Mouse (Mus musculus) gastrocnemius, adult 18-20 months (tissue): Measurements from ENCODE around the gene Mllt10. TPM values are rescaled to one million over a fixed set of nuclear protein-coding genes. Genes with fewer than 3 reads are reported as not detected.

Experiments
- DNase-seq: peaks from one replicate; pipeline ENCODE4 v3.0.0; 2021; ENCODE audit warnings: low spot score
- long read RNA-seq, 2 experiments: library from polyadenylated mRNA; stranded (forward); transcript quantifications; one replicate each; pipeline ENCODE4 v2.0.0; 2021
- total RNA-seq, 2 experiments: library from RNA; stranded (reverse); gene quantifications; 2 replicates each; pipeline ENCODE4 v1.2.3; 2021

Mllt10 gene
- 10 to 100 TPM; 21.8 to 23.2 TPM for total RNA-seq
- long read RNA-seq, experiment 1, partial matches to known transcripts = 1 of 5 reads
- long read RNA-seq, experiment 1, other reads (novel, unspliced or antisense) = 4 of 5 reads
- long read RNA-seq, experiment 2, partial matches to known transcripts = 2 of 8 reads
- long read RNA-seq, experiment 2, other reads (novel, unspliced or antisense) = 5 of 8 reads

DNA sequence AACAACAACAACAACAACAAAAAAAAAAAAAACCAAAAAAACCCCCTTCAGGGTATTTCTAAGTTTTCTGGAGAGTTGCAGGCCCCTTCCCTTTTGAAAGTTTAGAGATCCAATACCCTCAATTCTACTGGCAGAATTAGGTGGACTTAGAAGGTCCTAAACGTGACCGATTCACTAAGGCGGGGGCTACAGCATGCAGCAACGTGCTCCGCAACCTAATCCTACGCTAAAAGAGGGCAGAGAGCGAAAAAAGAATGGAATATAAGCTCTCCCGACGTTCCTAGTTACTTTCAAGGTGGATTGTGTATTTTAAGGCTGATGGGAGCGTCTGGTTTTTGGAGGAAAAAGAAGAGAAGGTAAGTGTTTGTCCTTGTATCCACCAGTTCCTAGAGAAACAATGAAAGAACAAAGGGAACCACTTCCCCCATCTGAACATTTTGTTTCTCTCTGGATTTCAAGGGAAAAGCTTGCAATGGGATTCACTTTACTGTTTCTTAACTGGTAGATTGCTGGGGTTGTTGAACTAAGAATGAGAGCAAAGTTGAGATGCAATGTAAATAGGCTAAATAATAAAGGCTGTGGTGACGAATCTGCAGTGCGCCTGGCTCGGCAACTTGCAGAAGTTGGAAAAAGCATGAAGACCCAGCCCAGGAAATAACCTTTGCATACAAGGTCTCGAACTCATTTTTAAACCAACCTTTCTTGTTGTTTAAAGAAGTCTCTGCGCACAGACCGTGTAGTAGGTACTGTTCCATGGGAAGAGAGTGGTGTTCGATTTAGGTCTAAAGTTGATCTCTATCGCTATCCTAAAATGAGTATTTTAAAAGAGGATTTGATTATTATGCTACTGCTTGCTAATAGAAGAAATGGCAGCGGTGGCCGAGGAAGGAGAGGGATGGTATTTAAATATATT, at the start of gene Mllt10:
Mllt10 (plus strand) TSS at position 222 of the 913 bp plus-strand sequence.
- no peak for DNase-seq

DNA sequence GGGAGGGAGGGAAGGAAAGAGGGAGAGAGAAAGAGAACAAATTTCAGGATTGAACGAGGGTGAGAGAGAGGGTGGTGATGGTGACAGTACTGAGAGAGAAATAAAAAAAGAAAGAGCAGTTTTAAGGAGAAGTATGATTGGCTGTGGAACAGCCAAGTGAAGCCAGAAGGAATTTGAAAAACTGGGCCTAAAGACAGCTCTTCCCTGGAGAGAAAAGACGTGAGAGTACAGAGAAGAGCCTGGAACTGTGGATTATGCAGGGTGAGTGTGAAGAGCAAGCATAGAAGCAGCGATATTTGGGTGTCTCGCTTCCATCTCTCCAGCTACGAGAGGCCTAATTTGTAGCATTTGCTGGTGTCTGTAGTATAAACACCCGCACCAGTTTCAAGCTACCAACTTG, 43.8 kb upstream of the Mllt10 start:
- DNase-seq = no peak

DNA sequence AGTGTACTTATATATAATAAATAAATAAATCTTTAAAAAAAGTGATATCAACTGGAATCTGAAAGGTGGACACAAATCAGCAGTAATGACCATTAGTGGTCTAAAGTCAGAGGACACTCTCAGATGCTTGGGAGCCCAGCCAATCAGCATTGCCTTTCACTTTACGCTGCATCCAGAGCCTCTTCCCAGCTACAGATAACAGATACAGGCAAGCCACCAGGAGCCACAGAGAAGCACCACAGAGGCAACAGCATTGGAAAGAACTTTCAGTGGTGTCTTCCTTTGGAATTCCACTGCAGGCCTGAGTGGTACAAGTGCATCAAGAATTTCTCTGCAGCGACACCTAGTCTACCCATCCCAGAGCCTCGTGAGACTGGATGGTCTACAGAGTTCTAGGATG, 42.2 kb upstream of the Mllt10 start:
- no peak for DNase-seq

DNA sequence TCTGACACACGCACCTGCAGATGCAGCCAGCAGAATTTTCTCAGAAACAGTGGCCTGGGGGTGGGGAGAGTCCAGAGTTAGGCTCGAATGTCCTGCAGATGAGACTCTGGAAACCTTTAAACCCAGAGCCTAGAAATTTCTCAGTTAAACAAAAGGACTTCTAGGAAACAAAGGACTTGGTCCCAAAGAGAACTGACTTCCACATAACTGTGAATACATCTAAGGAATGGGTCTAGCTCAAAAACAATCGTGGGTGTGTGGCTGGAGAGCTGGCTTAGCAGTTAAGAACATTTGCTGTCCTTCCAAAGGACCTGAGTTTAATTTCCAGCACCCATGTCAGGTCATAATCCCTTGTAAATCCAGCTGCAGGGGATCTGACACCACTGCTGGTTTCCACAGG, 39.5 kb upstream of the Mllt10 start:
- DNase-seq = no peak

GRCm38 (mm10) chr2:18016639-18017038, 38.4 kb upstream of the Mllt10 start:
- DNase-seq = no peak

DNA sequence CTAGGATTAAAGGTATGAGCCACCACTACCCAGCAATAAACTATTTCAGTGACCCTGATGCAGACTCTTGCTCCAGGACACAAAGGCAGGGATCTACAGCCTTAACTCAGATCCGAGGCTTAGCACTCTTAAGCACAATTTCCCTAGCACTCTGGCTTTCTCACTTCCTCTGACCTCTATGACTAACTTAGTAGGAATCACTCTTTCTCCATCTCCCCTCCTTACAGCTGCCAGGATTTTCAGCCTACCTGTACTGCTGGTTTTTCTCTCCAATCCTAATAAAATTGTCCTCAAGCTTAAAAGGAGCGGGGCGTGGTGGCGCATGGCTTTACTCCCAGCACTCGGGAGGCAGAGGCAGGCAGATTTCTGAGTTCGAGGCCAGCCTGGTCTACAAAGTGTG, 37.7 kb upstream of the Mllt10 start:
- DNase-seq = no peak

DNA sequence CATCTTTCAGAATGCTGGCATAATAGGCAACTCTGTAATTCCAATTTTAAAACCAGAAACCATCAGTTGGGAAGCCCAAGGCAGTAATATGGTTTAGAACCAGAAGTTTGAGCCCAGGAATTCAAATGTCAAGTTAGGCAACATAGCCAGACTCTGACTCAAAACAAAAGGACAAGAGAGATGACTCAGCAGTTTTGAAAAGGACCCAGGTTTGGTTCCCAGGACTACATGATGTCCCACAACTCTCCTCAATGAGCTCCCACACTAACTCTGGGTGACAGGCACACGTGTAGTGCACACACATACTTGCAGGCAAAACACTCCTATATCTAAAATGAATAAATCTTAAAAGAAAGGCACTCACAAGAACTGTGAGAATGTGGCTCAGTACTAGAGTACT, 35.9 kb upstream of the Mllt10 start:
- DNase-seq = no peak

- DNase-seq = no peak
These were observed 32.2 kb upstream of the Mllt10 start for GRCm38 (mm10) chr2:18022886-18023285.

DNA sequence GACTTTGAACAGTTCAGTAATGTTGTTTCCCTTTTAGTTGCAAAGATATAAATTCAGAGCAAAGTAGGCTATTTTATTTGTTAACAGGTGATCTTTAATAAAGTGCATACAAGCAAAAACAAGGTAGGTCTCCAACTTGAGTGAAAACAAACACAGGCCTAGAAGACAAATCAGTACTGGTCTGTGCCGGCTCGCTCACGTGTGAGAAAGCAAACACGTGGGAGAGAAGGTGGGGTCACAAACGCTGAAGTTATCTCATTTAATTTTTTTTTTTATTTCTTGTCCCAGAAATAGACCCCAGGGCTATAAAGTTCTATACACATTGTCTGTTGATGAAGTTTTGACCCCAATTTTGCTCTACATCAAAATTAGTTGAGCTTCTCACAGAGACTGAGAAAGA, 29.9 kb upstream of the Mllt10 start:
- DNase-seq = no peak

DNA sequence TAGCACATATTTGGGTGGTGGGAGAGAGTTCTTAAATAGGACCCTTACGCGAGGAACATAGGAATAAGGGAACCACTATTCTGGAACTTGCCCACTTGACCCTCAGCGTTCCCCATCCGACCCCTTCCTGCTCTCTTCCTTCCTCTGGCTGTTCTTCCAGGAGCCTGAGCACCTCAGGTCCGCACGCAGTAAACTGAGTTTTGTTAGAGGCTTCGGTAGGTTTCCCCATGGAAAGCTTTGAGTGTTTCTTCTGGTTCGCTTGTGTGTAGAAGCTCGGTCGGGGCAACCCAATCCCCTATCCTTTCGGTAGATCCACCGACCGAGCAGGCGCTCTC, 29.3 kb upstream of the Mllt10 start:
- no peak for DNase-seq

- peak; percentile 55 for DNase-seq
These were observed 28.7 kb upstream of the Mllt10 start for GRCm38 (mm10) chr2:18026116-18026947.

DNA sequence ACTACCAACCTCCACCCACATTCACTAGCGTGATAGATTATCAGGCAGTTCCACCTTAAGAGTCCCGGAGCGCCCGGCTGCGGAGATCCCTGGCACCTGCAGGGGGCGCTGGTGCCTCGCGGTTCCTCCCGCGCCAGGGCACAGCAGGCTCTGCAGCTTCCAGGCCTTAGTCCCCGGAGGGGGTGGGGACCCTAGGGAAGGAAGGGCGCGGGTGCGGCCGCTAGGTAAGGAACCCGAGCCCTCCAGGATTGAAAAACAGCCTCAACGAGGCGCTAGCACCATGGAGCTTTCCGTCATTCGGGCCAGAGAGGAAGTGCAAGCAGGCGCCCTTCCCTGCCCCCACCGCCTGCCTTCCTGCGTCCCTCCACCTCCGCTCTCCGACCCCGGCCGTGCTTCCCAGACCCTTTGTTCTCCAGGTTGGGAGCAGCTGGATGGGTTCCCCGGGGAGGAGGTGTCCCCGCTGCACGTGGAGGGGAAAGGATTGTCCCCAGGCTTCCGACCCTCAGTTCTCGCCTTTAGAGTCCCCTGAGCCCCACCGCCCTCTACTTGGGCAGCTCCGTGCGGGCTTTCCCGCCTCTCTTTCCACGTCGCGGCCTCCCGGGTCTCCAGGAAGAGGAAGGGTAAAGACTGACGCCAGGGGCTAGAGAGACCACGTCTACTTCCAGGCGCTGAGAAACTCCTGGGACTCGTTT, 27.4 kb upstream of the Mllt10 start:
- DNase-seq = peak; percentile 92

- peak; percentile 79 for DNase-seq
These were observed 26.7 kb upstream of the Mllt10 start for GRCm38 (mm10) chr2:18028140-18029021.

DNA sequence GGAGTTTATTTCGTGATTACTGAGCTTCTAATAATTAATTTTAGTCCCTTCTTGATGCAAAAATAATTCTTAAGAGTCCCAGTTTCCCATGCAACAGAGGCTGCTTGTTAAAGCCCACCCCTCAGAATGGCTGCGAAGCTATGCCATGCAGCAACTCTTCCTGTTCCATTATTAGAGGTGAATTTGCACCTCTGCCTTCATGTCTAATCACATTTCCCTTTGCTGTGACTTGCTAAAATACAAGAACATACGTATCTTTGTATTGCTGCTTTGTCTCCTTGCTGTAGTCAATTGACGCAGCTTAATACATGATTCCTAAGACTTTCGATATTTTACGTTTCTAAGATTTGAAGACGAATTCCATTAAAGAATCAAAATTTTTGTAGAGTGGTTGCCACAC, 25.4 kb upstream of the Mllt10 start:
- no peak for DNase-seq

DNA sequence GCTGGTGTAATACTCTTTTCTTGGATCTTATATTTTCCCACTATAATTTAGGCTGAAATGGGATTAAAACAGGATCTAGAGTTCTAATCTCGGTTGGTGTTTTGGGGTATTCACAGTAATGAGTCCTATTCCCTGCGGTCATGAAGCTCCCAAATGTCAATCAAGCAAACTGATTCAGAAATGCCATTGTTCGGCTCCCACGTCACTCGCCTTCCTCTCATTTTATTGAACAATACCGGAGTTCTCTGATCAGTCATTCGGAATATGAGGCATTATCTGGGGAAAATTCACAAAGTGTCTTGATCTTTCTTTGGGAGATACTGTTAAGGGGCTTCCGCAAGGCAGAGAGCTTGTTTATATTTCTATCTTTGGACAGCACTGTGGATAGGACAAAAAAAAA, 24.5 kb upstream of the Mllt10 start:
- DNase-seq = no peak

DNA sequence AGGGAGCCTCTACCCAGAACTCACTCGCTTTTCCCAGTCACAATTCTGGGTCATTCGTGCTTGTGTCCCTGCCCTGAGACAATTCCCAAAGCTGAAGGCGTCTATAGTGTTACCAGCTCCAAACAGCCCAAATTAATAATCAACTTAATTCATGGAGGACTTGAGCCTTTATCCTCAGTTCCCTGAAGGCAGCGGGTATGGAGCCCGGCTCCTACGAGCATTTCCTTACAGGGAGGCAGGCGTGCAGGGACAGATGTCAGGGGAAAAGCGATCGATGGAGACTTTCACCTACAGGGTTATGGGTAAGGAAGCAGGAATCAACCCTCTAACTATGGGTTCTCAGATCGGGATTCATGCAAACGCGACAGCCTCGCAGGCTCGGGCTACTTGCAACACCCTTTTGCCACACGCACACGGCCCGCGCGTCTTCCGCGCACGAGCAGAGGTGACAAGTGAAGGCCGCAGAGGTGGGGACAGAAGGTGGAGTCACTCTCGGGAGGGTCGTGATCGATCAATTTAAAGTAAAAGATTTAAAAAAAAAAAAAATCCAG, 23.7 kb upstream of the Mllt10 start:
- no peak for DNase-seq

DNA sequence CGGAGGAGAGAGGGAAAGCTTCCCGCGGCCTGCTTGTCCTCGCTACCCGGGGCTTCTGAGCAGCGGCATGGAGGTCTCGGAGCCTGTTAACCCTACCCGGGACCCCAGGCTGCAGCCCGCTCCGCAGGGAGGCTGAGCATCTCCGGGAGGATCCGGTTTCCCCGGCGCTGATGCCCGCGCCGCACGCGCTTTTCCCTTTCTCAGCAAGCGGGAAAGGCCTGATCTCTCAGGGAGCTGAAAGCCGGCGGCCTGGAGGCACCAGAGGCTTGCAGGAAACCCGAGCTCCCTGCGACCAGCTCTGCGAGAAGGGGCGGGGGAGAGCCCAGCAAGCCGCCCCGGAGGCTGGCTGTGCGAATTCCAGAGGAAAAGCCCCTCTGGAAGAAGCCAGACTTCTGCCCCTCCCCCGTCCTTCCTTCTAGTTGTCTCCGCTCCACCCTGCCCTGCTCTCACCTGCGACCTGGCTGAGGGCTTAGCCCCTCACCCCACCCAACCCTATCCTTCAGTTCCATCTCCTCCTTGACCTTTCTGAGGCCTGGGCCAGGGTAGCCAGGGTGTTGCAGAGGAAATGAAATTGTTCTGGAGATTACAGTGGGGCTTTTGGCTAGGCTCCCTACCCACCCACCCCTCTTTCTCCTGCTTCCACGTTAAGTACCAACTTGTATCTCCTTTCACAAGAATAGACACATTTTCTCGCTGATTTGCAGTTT, 23.1 kb upstream of the Mllt10 start:
- DNase-seq = no peak

- no peak for DNase-seq
These were observed 22.5 kb upstream of the Mllt10 start for GRCm38 (mm10) chr2:18032538-18032895.

GRCm38 (mm10) chr2:18033166-18034108, 21.6 kb upstream of the Mllt10 start:
- DNase-seq = no peak
